Mouse (Mus musculus) lung, embryonic 15.5 days (tissue): ENCODE measurements at regions not wholly inside any gene's neighbourhood (a gene's known extent, or its start where the extent isn't known, plus 50 kb on each side); places are given as distances from the start of the nearest gene placed in this dataset.

ENCODE experiments used
- ATAC-seq: fragments of 200-750 bp; cut with Nextera tagmentation; 2 replicates; pipeline ENCODE4 v1.8.0; 2017; ENCODE audit warnings: moderate number of reproducible peaks, borderline replicate concordance; ENCODE audit not compliant: low FRiP score, low TSS enrichment; ENCODE audit errors: extremely low read depth
- H3K27ac ChIP-seq: fragments of 300-500 bp; sonication (generic); 2 replicates; pipeline ENCODE4 v1.5.1; 2015; ENCODE audit warnings: moderate library complexity, mild to moderate bottlenecking, inconsistent platforms
- H3K27me3 ChIP-seq: fragments of 300-500 bp; sonication (generic); 2 replicates; pipeline ENCODE4 v1.6.1; 2015; ENCODE audit warnings: inconsistent platforms
- H3K36me3 ChIP-seq: fragments of 300-500 bp; sonication (generic); 2 replicates; pipeline ENCODE4 v1.6.1; 2015; ENCODE audit warnings: inconsistent platforms
- H3K4me1 ChIP-seq: fragments of 300-500 bp; sonication (generic); 2 replicates; pipeline ENCODE4 v1.6.1; 2015; ENCODE audit warnings: inconsistent platforms
- H3K4me2 ChIP-seq: fragments of 300-500 bp; sonication (generic); 2 replicates; pipeline ENCODE4 v1.6.1; 2015; ENCODE audit warnings: inconsistent platforms, mild to moderate bottlenecking, moderate library complexity
- H3K4me3 ChIP-seq: fragments of 300-500 bp; sonication (generic); 2 replicates; pipeline ENCODE4 v1.5.1; 2015; ENCODE audit warnings: mild to moderate bottlenecking, inconsistent platforms
- H3K9ac ChIP-seq: fragments of 300-500 bp; sonication (generic); 2 replicates; pipeline ENCODE4 v1.6.1; 2015; ENCODE audit warnings: inconsistent platforms
- H3K9me3 ChIP-seq: fragments of 300-500 bp; sonication (generic); 2 replicates; pipeline ENCODE4 v1.6.1; 2016; ENCODE audit warnings: inconsistent platforms
- WGBS: fragments of 180-500 bp; shearing (Covaris S2); methylation state at CpG from one replicate; pipeline ENCODE4 v1.1.7; 2015; 5-methylcytosine and 5-hydroxymethylcytosine counted together

GRCm38 (mm10) chrX:99390462-99390838 lies 80.6 kb downstream of the Pja1 start:
- Histone ChIP-seq H3K4me1 (0 out of 2 replicates have a peak, but pooled peaks cover 2% of the 10 kb centered on the region), H3K4me2 (no peak overlapping the region), H3K4me3 (no peak overlapping the region), H3K27ac (no peak overlapping the region), H3K27me3 (peaks cover 16% of the 10 kb centered on the region), H3K9me3 (no peaks in the 10 kb centered on the region), H3K9ac (no peak overlapping the region), H3K36me3 (no peaks in the 10 kb centered on the region)
- no peak for ATAC-seq
- 56% methylated on average over 1 of the region's 2 CpGs for WGBS

DNA sequence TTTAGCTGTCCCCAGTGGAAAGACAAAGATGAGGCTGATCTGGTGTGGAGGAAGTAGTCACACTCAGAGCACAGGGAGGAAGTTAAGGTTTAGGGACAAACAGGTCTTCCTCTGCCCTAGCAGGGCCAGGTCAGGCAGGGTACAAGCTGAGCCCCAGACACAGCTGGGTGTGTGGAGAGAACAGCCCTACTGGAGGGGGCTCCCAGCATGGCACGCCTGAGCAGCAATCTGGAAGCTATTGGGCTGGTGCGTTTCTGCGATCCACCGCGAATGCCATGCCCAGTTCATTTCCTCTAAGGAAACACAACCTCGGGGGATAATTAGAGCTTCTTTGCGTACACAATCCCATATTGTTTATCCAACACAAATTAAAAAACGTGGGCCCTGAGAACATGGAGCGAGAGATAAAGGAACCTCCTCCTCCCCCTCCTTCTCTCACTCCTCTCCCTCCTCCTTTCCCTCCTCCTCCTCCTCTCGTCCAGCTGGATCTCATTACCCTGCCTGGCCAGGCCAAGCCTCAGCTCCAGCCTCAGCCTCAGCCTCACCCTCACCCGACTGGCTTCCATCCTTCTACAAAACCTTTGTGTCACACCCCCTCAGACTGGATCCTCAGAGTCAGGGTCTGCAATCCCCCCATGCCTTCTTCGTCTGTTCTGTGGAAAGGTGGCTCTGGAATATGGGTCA lies 81.2 kb downstream of the Pja1 start:
- peak; percentile 65; the same call in 1 of the 2 replicates for ATAC-seq
- no peaks in the 10 kb centered on the region for H3K36me3 ChIP-seq
- H3K4me2 ChIP-seq: no peak overlapping the region
- H3K4me1 ChIP-seq: 0 out of 2 replicates have a peak, but pooled peaks cover 2% of the 10 kb centered on the region
- 41% methylated on average over 12 of the region's 12 CpGs for WGBS
- no peak overlapping the region for H3K4me3 ChIP-seq
- H3K9ac ChIP-seq: no peak overlapping the region
- no peaks in the 10 kb centered on the region for H3K9me3 ChIP-seq
- H3K27ac ChIP-seq: no peak overlapping the region
- peaks cover 16% of the 10 kb centered on the region for H3K27me3 ChIP-seq

DNA sequence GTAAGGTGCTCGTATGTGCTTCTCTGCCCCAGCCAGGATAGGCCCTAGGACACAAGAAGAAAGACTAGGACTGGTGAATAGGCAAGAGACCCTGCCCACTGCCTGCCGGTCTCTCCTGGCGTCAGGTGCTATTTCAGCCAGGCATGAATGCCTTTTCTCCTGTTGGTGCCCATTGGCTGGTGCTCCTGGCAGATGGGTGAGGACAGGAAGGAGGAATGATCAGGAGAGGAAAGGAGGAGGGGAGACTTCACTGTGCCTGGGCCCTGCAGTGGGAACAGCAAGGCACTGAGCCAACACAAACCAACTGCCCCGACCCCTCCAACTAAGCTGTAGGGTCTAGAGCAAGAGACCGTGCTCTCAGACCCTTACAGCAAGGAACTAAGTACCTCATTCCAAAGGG lies 100.4 kb downstream of the Pja1 start:
- Histone ChIP-seq H3K27me3 (peaks cover 20% of the 10 kb centered on the region; the same call in 1 of the 2 replicates), H3K4me1 (no peaks in the 10 kb centered on the region), H3K4me2 (no peak overlapping the region), H3K27ac (no peak overlapping the region), H3K9ac (no peak overlapping the region), H3K36me3 (no peaks in the 10 kb centered on the region), H3K9me3 (no peaks in the 10 kb centered on the region), H3K4me3 (no peak overlapping the region)
- WGBS: 88% methylated on average over 5 of the region's 5 CpGs
- no peak for ATAC-seq

DNA sequence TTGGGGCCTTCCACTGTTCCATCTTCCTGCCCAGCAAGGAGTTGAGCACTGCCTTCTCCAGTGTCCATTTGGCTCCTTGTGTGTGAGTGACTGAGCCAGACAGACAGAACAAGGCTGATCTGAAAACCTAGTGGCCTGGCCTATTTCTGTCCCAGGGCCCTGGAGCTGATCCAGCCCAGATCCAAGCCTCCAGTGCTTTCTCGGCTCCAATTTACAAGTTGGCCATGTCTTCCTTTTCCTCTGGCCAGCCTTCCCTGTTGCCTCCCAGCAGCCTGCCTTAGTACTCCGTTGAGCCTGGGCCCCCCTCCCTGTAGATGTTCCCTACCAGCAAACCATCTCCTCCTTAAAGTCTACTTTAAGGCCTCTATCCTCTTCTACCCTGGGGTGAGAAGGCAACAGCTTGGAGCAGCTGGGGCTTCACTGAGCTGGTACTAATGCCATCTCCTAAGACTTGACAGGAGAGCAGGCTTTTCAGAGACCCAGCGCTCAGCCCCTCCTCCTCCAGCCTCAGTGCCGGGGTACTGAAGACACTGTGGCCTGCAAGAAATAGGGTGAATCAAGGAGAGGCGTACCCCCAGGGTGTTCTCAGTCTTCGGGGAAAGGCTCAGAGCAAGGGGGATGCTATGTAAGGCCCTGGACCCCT lies 101.7 kb downstream of the Pja1 start:
- no peak for ATAC-seq
- Histone ChIP-seq H3K27ac (no peak overlapping the region), H3K4me1 (no peaks in the 10 kb centered on the region), H3K27me3 (peaks cover 20% of the 10 kb centered on the region; the same call in 1 of the 2 replicates), H3K9ac (no peak overlapping the region), H3K9me3 (no peaks in the 10 kb centered on the region), H3K36me3 (no peaks in the 10 kb centered on the region), H3K4me3 (no peak overlapping the region), H3K4me2 (no peak overlapping the region)
- 73% methylated on average over 6 of the region's 6 CpGs for WGBS

DNA sequence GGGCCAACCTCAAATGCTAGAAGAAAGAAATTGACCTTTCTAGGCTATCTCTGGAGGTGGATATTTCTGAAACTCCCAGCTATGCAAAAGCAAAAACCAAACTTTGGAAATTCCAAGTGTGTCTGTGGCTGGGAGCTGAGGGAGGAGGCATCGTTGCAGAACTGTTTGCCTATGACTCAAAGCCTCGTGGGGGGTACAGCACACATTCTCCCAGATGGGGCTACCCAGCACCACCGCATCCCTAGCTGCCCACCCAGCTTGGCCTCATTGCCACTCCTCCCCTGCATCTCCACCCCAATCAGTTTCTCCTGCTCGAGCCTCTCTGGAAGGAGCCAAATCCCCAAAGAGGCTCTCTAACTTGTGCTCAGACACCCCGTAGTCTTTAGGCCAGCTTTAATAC lies 107.0 kb downstream of the Pja1 start:
- WGBS: 49% methylated on average over 5 of the region's 5 CpGs
- ATAC-seq: no peak
- Histone ChIP-seq H3K4me3 (no peak overlapping the region), H3K9me3 (no peaks in the 10 kb centered on the region), H3K27me3 (peaks cover 12% of the 10 kb centered on the region; the same call in 1 of the 2 replicates), H3K27ac (no peak overlapping the region), H3K4me1 (peaks cover 7% of the 10 kb centered on the region; the same call in 1 of the 2 replicates), H3K4me2 (no peak overlapping the region), H3K9ac (no peak overlapping the region), H3K36me3 (no peaks in the 10 kb centered on the region)

- no peak for ATAC-seq
- no peak overlapping the region for H3K4me2 ChIP-seq
- H3K4me3 ChIP-seq: no peak overlapping the region
- no peaks in the 10 kb centered on the region for H3K9me3 ChIP-seq
- peaks cover 12% of the 10 kb centered on the region; the same call in 1 of the 2 replicates for H3K27me3 ChIP-seq
- H3K9ac ChIP-seq: no peak overlapping the region
- no peaks in the 10 kb centered on the region for H3K36me3 ChIP-seq
- WGBS: 57% methylated on average over 11 of the region's 11 CpGs
- peaks cover 15% of the 10 kb centered on the region for H3K4me1 ChIP-seq
- no peak overlapping the region for H3K27ac ChIP-seq
Observed at GRCm38 (mm10) chrX:99360095-99360890, 110.8 kb downstream of the Pja1 start.

DNA sequence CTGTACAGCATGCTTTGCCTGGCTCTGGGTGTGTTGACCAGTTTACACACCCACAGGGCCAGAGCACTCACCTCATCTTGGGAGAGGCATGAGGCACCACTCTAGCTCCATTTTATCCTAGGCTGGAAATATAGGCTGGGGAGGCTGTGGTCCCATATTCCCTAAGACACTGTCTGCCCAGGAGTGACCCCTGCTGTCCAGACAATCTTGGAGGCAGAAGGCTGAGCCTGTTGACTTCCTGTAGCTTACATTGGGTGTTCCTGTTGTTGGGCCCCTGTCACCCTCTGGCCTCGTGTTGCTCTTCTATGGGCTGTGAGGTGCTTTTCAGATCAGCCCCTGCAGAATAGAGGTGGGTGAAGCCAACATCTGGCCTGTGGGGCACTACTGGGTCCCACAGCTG lies 112.3 kb downstream of the Pja1 start:
- Histone ChIP-seq H3K27me3 (peaks cover 12% of the 10 kb centered on the region; the same call in 1 of the 2 replicates), H3K4me2 (no peak overlapping the region), H3K36me3 (no peaks in the 10 kb centered on the region), H3K27ac (0 out of 2 replicates have a peak overlapping the region, but pooled peaks have one; percentile 18), H3K4me1 (peaks cover 15% of the 10 kb centered on the region), H3K9ac (no peak overlapping the region), H3K9me3 (no peaks in the 10 kb centered on the region), H3K4me3 (no peak overlapping the region)
- WGBS: 18% methylated on average over 1 of the region's 1 CpGs
- ATAC-seq: no peak

- H3K27ac ChIP-seq: 0 out of 2 replicates have a peak overlapping the region, but pooled peaks have one; percentile 18
- no peaks in the 10 kb centered on the region for H3K36me3 ChIP-seq
- H3K4me2 ChIP-seq: no peak overlapping the region
- no peak overlapping the region for H3K9ac ChIP-seq
- WGBS: 36% methylated on average over 13 of the region's 13 CpGs
- H3K4me1 ChIP-seq: peaks cover 15% of the 10 kb centered on the region
- H3K27me3 ChIP-seq: peaks cover 17% of the 10 kb centered on the region; the same call in 1 of the 2 replicates
- H3K9me3 ChIP-seq: no peaks in the 10 kb centered on the region
- H3K4me3 ChIP-seq: no peak overlapping the region
- peak; percentile 76; the same call in 1 of the 2 replicates for ATAC-seq
Observed at GRCm38 (mm10) chrX:99358051-99358617, 112.9 kb downstream of the Pja1 start.

DNA sequence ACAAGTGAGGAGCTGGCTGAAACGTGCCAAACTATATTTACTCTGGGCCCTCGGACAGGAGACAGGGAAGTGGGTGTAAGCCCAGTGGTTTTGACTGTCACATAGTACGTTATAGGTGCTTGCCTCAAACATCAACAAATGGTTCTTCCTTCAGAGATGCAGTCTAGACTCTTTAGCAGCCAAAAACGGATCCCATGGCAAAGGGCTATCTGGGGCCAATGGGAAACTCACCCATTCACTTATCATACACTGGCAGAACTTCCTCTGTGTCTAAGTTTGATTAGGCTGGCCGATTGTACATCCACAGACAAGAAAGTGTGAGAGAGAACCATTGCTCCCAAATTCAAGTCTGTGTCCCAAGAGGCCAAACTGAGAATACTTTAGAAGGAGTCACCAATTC lies 115.9 kb downstream of the Pja1 start:
- Histone ChIP-seq H3K9ac (no peak overlapping the region), H3K4me1 (peaks cover 10% of the 10 kb centered on the region), H3K27me3 (0 out of 2 replicates have a peak, but pooled peaks cover 19% of the 10 kb centered on the region), H3K27ac (no peak overlapping the region), H3K9me3 (no peaks in the 10 kb centered on the region), H3K36me3 (no peaks in the 10 kb centered on the region), H3K4me2 (no peak overlapping the region), H3K4me3 (no peak overlapping the region)
- ATAC-seq: no peak
- WGBS: 54% methylated on average over 5 of the region's 5 CpGs

DNA sequence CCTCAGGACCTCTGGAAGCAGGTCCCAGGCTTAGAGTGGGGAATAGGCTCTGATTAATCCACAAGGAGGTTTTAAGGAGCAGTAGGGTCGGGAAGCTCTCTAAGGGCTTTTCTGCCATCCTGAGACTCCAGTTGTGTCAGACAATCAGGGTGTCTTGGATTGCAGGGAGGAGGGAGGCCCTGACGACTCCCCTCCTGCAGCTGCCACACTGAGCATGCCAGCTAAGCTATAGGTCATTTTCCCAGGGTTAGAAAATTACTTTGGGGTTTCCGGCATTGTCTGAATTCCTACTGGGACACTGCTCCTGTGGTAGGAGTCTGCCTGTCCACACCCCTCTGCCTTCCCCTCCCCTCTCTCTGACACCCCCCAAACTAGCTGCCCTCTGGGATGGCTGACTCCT lies 120.8 kb downstream of the Pja1 start:
- no peak overlapping the region for H3K4me3 ChIP-seq
- ATAC-seq: no peak
- H3K36me3 ChIP-seq: no peaks in the 10 kb centered on the region
- no peak overlapping the region for H3K9ac ChIP-seq
- no peak overlapping the region for H3K4me2 ChIP-seq
- H3K27ac ChIP-seq: no peak overlapping the region
- H3K4me1 ChIP-seq: no peaks in the 10 kb centered on the region
- peaks cover 23% of the 10 kb centered on the region; the same call in 1 of the 2 replicates for H3K27me3 ChIP-seq
- H3K9me3 ChIP-seq: no peaks in the 10 kb centered on the region
- 47% methylated on average over 3 of the region's 3 CpGs for WGBS

- no peak overlapping the region for H3K27ac ChIP-seq
- H3K9me3 ChIP-seq: no peaks in the 10 kb centered on the region
- WGBS: 63% methylated on average over 6 of the region's 6 CpGs
- H3K36me3 ChIP-seq: no peaks in the 10 kb centered on the region
- no peak overlapping the region for H3K4me3 ChIP-seq
- H3K27me3 ChIP-seq: no peaks in the 10 kb centered on the region; the same call in 1 of the 2 replicates
- ATAC-seq: no peak; the same call in 1 of the 2 replicates
- H3K4me1 ChIP-seq: peaks cover 23% of the 10 kb centered on the region
- H3K4me2 ChIP-seq: no peak overlapping the region
- no peak overlapping the region for H3K9ac ChIP-seq
Observed at GRCm38 (mm10) chrX:99340223-99340622, 130.8 kb downstream of the Pja1 start.
